Mouse (Mus musculus) layer of hippocampus, adult 2 months (tissue): ENCODE data around the gene Ptpre. TPM values are rescaled to one million over a fixed set of nuclear protein-coding genes. Genes with fewer than 3 reads are reported as not detected.

Source experiments
- DNase-seq, 2 experiments: peaks; one replicate each; pipeline ENCODE4 v3.0.0; 2022; ENCODE audit warnings: low spot score in 2 of 2
- H3K27ac ChIP-seq: fragments of 200-600 bp; 2 replicates; pipeline ENCODE4 v1.8.1; 2022
- H3K4me3 ChIP-seq: fragments of 200-600 bp; 2 replicates; pipeline ENCODE4 v1.8.1; 2022; ENCODE audit warnings: mild to moderate bottlenecking
- CTCF ChIP-seq: fragments of 200-600 bp; conservative IDR thresholded peaks from 2 replicates; pipeline ENCODE4 v1.8.1; 2022; ENCODE audit warnings: antibody characterized with exemption, mild to moderate bottlenecking, moderate library complexity
- microRNA-seq, 2 experiments: library from miRNA; unstranded; fragments of <30 nt; microRNA quantifications; one replicate each; pipeline ENCODE4 v1.2.0; 2021
- total RNA-seq, 2 experiments: library from RNA; stranded (reverse); gene quantifications; 2 replicates each; pipeline ENCODE4 v1.2.3; 2021

Ptpre gene
- total RNA-seq, 2 experiments from 2014 or later = 50.7 to 51.4 TPM

DNA sequence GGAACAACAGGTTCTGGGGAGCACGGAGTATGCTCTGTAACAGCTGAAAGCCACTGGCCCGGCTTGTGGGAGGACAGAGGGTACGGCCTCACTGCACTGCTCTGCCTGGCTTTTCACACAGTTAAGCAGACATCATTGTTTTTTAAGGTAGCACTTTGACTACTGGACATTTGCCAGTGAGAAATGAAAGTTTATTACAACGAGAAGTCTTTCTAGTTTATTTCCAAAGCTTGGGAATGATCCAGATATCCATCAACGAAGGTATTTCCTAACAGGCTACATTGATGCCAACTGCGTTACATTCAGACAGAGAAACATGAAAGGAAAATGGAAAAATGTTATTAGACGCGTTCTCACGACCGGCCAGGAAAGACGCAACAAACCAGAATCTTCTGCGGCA, 190.8 kb downstream of the Ptpre start:
- DNase-seq = no peak
- no peak overlapping the region for H3K27ac ChIP-seq
- H3K4me3 ChIP-seq = no peak overlapping the region
- no peak for TF ChIP-seq CTCF

DNA sequence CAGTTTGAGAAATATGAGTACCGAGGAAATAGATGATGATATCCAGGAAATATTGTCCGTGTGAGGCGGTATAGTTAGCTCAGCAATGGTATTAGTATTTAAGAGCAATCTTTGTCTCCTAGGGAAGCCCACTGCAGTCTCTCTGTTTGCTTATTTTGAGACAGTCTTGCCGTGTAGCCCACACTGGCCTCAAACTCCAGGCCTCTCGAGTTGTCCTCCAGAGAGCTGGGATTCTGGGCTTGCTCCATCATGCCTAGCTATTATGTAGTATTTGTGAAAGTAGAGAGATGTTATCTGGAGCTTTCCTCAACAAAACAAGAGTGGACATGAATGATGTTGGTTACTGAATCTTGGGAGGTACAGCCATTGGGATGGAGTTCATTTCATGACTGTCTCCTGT, 197.1 kb downstream of the Ptpre start:
- no peak for DNase-seq
- no peak for TF ChIP-seq CTCF
- H3K4me3 ChIP-seq = no peak overlapping the region
- no peak overlapping the region for H3K27ac ChIP-seq

DNA sequence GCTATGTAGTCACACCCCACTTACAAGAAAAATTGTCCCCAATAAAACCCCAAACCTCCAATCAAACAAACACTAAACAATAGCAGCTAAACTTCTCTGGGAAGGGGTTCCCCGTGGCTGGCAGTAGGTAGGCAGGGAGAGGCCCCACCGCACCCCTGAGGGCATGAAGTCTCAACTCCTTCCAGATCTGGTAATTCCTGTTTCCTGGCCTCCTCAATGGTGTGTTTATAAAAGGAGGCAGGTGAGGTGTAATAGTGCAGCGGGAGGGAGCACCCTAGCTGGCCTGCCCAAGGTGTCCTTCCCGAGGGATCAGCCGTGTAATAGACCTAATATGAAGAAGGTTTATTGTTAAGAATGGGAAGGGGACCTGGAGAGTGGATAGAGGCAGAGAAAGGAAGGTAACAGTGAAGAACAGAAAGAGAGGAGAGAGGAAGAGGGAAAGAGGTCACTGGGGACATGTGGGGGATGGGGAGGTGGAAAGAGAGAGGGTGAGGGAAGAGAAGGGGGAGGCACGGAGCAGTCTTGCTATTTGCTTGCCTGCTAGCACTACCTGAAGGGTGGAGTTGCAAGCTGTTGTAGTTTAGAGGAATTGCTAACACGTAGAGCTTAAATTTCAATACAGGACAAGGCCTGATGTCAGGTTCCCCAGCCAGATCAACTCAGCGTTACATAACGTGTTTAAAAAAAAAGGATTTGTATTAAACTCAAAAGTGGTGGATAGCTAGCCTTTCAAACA, 197.8 kb downstream of the Ptpre start:
- H3K27ac ChIP-seq = peak overlapping the region; percentile 10; the same call in 1 of the 2 replicates
- no peak for TF ChIP-seq CTCF

More for the DNA sequence above, 197.8 kb downstream of the Ptpre start:
- DNase-seq = no peak
- no peak overlapping the region for H3K4me3 ChIP-seq

Small RNA genes within 50 kb of the gene (microRNA-seq; reads per million reads assigned to microRNA genes)
- 0 reads per million in 2 experiments for gene Mir1962

Other genes with a start within 250 kb of the Ptpre start
- gene Foxi2, start 127.2 kb upstream of the Ptpre start, total RNA-seq = not detected
- gene Clrn3, start 8.8 kb upstream of the Ptpre start, total RNA-seq = not detected
- 1 to 10 TPM; 1.0 to 1.5 TPM for gene Mki67, start 178.9 kb downstream of the Ptpre start, total RNA-seq